Mouse (Mus musculus) kidney, embryonic 15.5 days (tissue): Measurements from ENCODE around the gene Gm3573. TPM values are rescaled to one million over a fixed set of nuclear protein-coding genes. Genes with fewer than 3 reads are reported as not detected.
"Not testable (repeated sequence)": the region's sequence is repeated elsewhere in the genome, so short reads cannot be mapped to it uniquely, and the experiment has no call there.

Experiments used
- ATAC-seq: fragments of 200-750 bp; cut with Nextera tagmentation; replicated peaks from 2 replicates; pipeline ENCODE4 v1.8.0; 2017; ENCODE audit warnings: moderate TSS enrichment; ENCODE audit not compliant: low FRiP score
- H3K27ac ChIP-seq: fragments of 300-500 bp; sonication (generic); 2 replicates; pipeline ENCODE4 v1.5.1; 2015; ENCODE audit warnings: mild to moderate bottlenecking, inconsistent platforms
- H3K27me3 ChIP-seq: fragments of 300-500 bp; sonication (generic); 2 replicates; pipeline ENCODE4 v1.6.1; 2015; ENCODE audit warnings: inconsistent platforms
- H3K36me3 ChIP-seq: fragments of 300-500 bp; sonication (generic); 2 replicates; pipeline ENCODE4 v1.6.1; 2015; ENCODE audit warnings: inconsistent platforms
- H3K4me1 ChIP-seq: fragments of 300-500 bp; sonication (generic); 2 replicates; pipeline ENCODE4 v1.6.1; 2015; ENCODE audit warnings: inconsistent platforms
- H3K4me2 ChIP-seq: fragments of 300-500 bp; sonication (generic); 2 replicates; pipeline ENCODE4 v1.6.1; 2015; ENCODE audit warnings: moderate library complexity, mild to moderate bottlenecking, inconsistent platforms
- H3K4me3 ChIP-seq: fragments of 300-500 bp; sonication (generic); replicated peaks from 2 replicates; pipeline ENCODE4 v1.5.1; 2015; ENCODE audit warnings: mild to moderate bottlenecking, inconsistent platforms
- H3K9ac ChIP-seq: fragments of 300-500 bp; sonication (generic); 2 replicates; pipeline ENCODE4 v1.6.1; 2015; ENCODE audit warnings: mild to moderate bottlenecking, inconsistent platforms
- H3K9me3 ChIP-seq: fragments of 300-500 bp; sonication (generic); replicated peaks from 2 replicates; pipeline ENCODE4 v1.6.1; 2016; ENCODE audit warnings: inconsistent platforms
- WGBS: fragments of 180-500 bp; shearing (Covaris S2); methylation state at CpG from one replicate; pipeline ENCODE4 v1.1.7; 2015; ENCODE audit warnings: mixed read lengths; 5-methylcytosine and 5-hydroxymethylcytosine counted together
- polyA plus RNA-seq: library from polyadenylated mRNA; unstranded; fragments of >200 nt; fragmentation: Nextera tagmentation; extraction: Ambion mirVana; gene quantifications from 2 replicates; pipeline ENCODE4 v1.2.1, GENCODE M21; 2015

Gm3573 gene
- not detected in 2 replicates for polyA plus RNA-seq

DNA sequence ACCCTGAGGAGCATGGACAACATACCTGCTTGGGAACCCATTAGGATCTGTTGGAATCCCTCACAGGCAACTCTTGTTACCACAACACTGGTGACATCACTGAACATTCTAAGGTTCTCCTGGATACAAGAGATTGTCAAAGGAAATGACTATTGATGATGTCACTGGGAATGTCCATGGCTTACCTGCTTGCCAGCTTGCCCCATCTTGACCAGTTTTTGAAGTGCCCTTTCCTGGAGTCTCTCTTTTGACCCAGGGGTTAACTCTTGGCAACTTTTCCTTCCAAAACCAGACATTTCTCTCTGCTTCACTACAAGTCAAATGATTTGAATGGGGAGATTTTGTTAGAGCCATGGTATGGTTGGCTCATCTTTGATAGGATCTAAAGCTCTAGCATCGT is at the start of gene Gm3573:
TSS of gene Gm3573 (minus strand) at position 101 of the 400 bp plus-strand sequence.
- not testable (repeated sequence) for H3K27ac ChIP-seq, H3K9ac ChIP-seq, H3K36me3 ChIP-seq, ATAC-seq, H3K4me2 ChIP-seq, H3K9me3 ChIP-seq, H3K4me3 ChIP-seq, H3K27me3 ChIP-seq, H3K4me1 ChIP-seq
- WGBS = no CpG with 5 or more reads among the region's 1 CpGs

DNA sequence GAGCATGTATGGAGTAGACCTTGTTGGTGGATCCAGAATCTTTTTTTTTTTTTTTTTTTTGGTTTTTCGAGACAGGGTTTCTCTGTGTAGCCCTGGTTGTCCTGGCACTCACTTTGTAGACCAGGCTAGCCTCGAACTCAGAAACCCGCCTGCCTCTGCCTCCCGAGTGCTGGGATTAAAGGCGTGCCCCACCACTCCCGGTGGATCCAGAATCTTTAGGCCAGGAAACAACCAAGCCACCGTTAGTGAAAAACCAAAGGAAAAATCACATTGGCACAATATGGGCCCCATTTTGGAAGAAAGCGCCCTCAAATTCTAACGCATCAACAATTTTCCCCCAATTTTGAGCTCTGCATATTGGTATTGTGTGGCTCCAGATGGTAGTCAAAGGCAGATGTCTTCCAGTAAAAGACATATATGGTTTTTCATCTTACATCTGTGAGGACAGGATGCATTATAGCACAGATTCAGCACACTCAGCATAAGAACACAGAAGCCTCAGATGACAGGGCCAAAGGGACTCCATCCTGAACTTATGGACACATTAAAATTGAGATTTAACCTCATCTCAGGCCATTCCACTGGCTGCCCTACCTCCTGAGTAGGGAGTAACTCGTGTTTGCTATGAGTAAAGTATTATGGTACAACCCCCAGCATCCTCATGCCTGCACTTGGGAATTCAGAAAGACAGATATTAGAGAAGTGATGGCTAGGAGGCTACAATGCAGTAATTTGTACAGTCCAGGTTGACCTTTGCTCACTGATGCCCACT is 26.4 kb upstream of the Gm3573 start:
- not testable (repeated sequence) for H3K27me3 ChIP-seq, H3K4me1 ChIP-seq, H3K4me3 ChIP-seq, H3K36me3 ChIP-seq, H3K27ac ChIP-seq, ATAC-seq, H3K9ac ChIP-seq, H3K4me2 ChIP-seq, H3K9me3 ChIP-seq
- 81% methylated on average over 9 of the region's 10 CpGs for WGBS

DNA sequence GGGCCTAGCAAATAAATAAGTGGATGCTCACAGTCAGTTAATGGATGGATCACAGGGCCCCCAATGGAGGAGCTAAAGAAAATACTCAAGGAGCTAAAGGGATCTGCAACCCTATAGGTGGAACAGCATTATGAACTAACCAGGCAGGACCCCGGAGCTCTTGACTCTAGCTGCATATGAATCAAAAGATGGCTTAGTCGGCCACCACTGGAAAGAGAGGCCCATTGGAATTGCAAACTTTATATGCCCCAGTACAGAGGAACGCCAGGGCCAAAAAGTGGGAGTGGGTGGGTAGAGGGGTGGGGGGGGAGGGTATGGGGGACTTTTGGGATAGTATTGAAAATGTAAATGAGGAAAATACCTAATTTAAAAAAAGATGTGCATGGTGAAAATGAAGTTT is 6.7 kb downstream of the Gm3573 start:
- not testable (repeated sequence) for H3K27ac ChIP-seq, H3K4me3 ChIP-seq, ATAC-seq, H3K27me3 ChIP-seq, H3K4me2 ChIP-seq, H3K9me3 ChIP-seq, H3K4me1 ChIP-seq, H3K9ac ChIP-seq, H3K36me3 ChIP-seq
- 82% methylated on average over 3 of the region's 3 CpGs for WGBS

DNA sequence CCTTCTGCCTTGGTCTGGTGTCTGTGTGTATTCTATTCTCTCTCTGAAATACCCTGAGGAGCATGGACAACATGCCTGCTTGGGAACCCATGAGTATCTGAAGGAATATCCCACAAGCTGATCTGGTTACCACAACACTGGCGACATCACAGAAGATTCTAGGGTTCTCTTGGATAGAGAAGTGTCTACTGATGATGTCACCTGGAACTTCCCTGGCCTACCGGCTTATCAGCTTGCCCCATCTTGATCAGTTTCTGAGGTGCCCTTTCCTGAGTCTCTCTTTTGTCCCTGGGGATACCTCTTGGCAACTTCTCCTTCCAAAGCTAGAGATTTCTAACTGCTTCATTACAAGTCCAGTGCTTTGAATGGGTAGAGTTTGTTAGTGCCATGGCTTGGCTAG is 28.1 kb downstream of the Gm3573 start, which contains the start of gene Gm17027:
TSS of gene Gm17027 (minus strand) at position 101 of the 400 bp plus-strand sequence.
- not testable (repeated sequence) for H3K9ac ChIP-seq, ATAC-seq, H3K36me3 ChIP-seq, H3K9me3 ChIP-seq, H3K27me3 ChIP-seq, H3K4me2 ChIP-seq, H3K4me1 ChIP-seq, H3K27ac ChIP-seq, H3K4me3 ChIP-seq
- 84% methylated on average over 1 of the region's 2 CpGs for WGBS

Other genes starting within 250 kb of the Gm3573 start
- not detected in 2 replicates for gene 1700024B05Rik, start 246.8 kb downstream of the Gm3573 start, polyA plus RNA-seq
- gene Gm6401, start 222.9 kb downstream of the Gm3573 start, polyA plus RNA-seq = not detected in 2 replicates
- gene Gm3543, start 207.5 kb downstream of the Gm3573 start, polyA plus RNA-seq = not detected in 2 replicates
- not detected in 2 replicates for gene Gm7951, start 73.4 kb downstream of the Gm3573 start, polyA plus RNA-seq
- not detected in 2 replicates for gene Gm17027, start 28.2 kb downstream of the Gm3573 start, polyA plus RNA-seq
- not detected in 2 replicates for gene Gm17026, start 69.3 kb upstream of the Gm3573 start, polyA plus RNA-seq
- not detected in 2 replicates for gene Gm9611, start 106.6 kb upstream of the Gm3573 start, polyA plus RNA-seq
- not detected in 2 replicates for gene Gm7995, start 119.4 kb upstream of the Gm3573 start, polyA plus RNA-seq
- not detected in 2 replicates for gene Gm8005, start 248.9 kb upstream of the Gm3573 start, polyA plus RNA-seq